Mouse (Mus musculus): ENCODE results near the gene Med12l. TPM values are rescaled to one million over a fixed set of nuclear protein-coding genes. Genes with fewer than 3 reads are reported as not detected.

The Med12l gene
- total RNA-seq, 1 experiment, result 3.6 TPM

DNA sequence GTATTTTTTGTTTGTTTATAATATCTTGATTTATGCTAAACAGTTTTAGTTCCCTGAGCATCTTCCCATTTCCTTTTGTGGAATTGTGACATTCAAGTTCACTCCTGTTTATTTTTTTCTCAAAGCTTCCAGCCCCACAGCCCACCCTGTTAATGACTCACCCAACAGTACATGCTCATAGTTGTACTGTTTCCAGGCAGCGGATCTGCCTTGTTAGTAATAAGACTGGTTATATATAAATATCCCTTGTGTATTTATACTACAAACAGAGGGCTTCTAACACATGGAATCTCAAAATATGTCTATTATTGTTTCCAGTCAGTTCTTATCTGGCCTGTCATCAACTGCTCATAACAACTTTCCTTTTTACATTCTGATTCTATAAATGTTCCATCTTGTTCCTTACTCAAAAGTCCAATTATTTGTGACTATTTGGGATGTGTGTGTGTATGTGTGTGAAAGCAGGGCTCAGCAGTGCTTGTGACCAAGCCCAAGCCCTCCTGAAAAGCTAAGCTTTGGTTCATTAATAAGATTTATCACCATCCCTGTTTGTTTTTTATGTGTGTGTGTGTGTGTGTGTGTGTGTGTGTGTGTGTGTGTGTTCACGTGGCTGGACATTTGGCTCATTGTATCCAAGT, 161.9 kb downstream of the Med12l start:
- in situ Hi-C loops (cut with MboI; ENCODE audit: low sequenced_read_pairs in 2 of 2, unreplicated experiment in 2 of 2), result no loop called here
- no peaks in the 10 kb centered on the region for H3K9me3 ChIP-seq (ENCODE audit: control insufficient read depth, insufficient read depth, low read depth, low read length)
- no peaks in the 10 kb centered on the region for H3K36me3 ChIP-seq (ENCODE audit: control insufficient read depth, insufficient read depth, low read length, poor library complexity, severe bottlenecking)
- no peak overlapping the region for H3K4me3 ChIP-seq (ENCODE audit: insufficient read depth in 1 of 2, low read depth in 1 of 2, low read length in 2 of 2, poor library complexity in 1 of 2, severe bottlenecking in 1 of 2)
- H3K27ac ChIP-seq (ENCODE audit: insufficient read depth, low read depth, low read length, poor library complexity, severe bottlenecking), result no peak overlapping the region
- no peaks in the 10 kb centered on the region; a peak in 1 of 4 replicates for H3K4me1 ChIP-seq (ENCODE audit: control insufficient read depth in 2 of 2, insufficient read depth in 2 of 2, low read length in 2 of 2, poor library complexity in 1 of 2)
- no peak for TF ChIP-seq CHD2 (IDR thresholded peaks at IDR 0.05; ENCODE audit: low read depth, low read length)
- no peak for TF ChIP-seq ZNF384 (IDR thresholded peaks at IDR 0.05; ENCODE audit: low read depth, low read length)
- no peak for TF ChIP-seq ZC3H11A (IDR thresholded peaks at IDR 0.05; ENCODE audit: borderline replicate concordance, low read depth, low read length)
- no peak for TF ChIP-seq MAFK (IDR thresholded peaks at IDR 0.05; ENCODE audit: insufficient read depth, low read depth, low read length)
- no peak for TF ChIP-seq HCFC1 (IDR thresholded peaks at IDR 0.05; ENCODE audit: borderline replicate concordance, insufficient read depth, low read length)
- no peak for DNase-seq (ENCODE audit: low read depth, low spot score)
- H3K9ac ChIP-seq (ENCODE audit: insufficient read depth, low read depth, low read length, poor library complexity, severe bottlenecking), result no peak overlapping the region

DNA sequence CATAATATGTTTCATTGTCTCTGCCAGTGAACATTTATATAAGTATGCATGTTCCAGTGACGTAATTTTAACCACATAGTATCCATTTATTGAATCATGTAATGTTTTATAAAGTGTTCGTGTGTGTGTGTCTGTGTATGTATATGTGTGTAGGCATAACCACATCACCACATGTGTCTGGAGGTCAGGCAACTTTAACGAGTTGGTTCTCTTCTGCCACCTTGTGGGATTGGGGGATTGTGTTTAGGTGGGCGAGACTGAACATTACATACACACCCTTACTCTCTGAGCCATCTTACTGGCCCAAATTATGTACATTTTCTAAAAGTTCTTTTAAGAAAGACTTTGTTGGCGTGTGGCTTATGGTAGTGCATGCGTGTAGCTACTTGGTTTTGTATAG, 162.9 kb downstream of the Med12l start:
- Histone ChIP-seq H3K27ac (ENCODE audit: insufficient read depth, low read depth, low read length, poor library complexity, severe bottlenecking) (no peak overlapping the region), H3K9me3 (ENCODE audit: control insufficient read depth, insufficient read depth, low read depth, low read length) (no peaks in the 10 kb centered on the region), H3K36me3 (ENCODE audit: control insufficient read depth, insufficient read depth, low read length, poor library complexity, severe bottlenecking) (no peaks in the 10 kb centered on the region), H3K4me1 (ENCODE audit: control insufficient read depth in 2 of 2, insufficient read depth in 2 of 2, low read length in 2 of 2, poor library complexity in 1 of 2) (no peaks in the 10 kb centered on the region; a peak in 1 of 4 replicates), H3K4me3 (ENCODE audit: insufficient read depth in 1 of 2, low read depth in 1 of 2, low read length in 2 of 2, poor library complexity in 1 of 2, severe bottlenecking in 1 of 2) (no peak overlapping the region), H3K9ac (ENCODE audit: insufficient read depth, low read depth, low read length, poor library complexity, severe bottlenecking) (no peak overlapping the region)
- in situ Hi-C loops (cut with MboI; ENCODE audit: low sequenced_read_pairs in 2 of 2, unreplicated experiment in 2 of 2), result no loop called here
- no peak for DNase-seq (ENCODE audit: low read depth, low spot score)
- no peak for TF ChIP-seq HCFC1 (IDR thresholded peaks at IDR 0.05; ENCODE audit: borderline replicate concordance, insufficient read depth, low read length)
- TF ChIP-seq ZC3H11A (IDR thresholded peaks at IDR 0.05; ENCODE audit: borderline replicate concordance, low read depth, low read length), result no peak
- no peak for TF ChIP-seq MAFK (IDR thresholded peaks at IDR 0.05; ENCODE audit: insufficient read depth, low read depth, low read length)
- no peak for TF ChIP-seq CHD2 (IDR thresholded peaks at IDR 0.05; ENCODE audit: low read depth, low read length)
- no peak for TF ChIP-seq ZNF384 (IDR thresholded peaks at IDR 0.05; ENCODE audit: low read depth, low read length)

DNA sequence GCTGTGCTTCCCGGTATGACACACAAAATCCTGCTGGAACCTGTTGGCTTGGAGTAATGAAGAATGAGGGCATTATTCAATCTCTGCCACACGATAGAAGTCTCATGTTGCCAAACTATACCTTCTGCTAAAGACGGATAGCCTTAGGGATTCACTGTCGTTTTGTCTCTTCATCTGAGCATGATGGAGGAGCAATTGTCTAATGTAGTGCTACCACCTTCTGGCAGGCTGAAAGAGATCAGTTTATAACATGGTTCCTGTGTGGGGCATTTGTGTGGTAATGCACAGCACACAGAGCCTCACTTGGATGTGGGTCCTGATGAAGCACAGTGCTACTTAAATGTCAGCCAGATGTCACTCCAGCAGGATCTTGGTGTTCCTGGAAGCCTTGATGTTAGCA, 163.6 kb downstream of the Med12l start:
- in situ Hi-C loops (cut with MboI; ENCODE audit: low sequenced_read_pairs in 2 of 2, unreplicated experiment in 2 of 2), result no loop called here
- H3K4me1 ChIP-seq (ENCODE audit: control insufficient read depth in 2 of 2, insufficient read depth in 2 of 2, low read length in 2 of 2, poor library complexity in 1 of 2), result no peaks in the 10 kb centered on the region; a peak in 1 of 4 replicates
- no peak overlapping the region for H3K4me3 ChIP-seq (ENCODE audit: insufficient read depth in 1 of 2, low read depth in 1 of 2, low read length in 2 of 2, poor library complexity in 1 of 2, severe bottlenecking in 1 of 2)
- TF ChIP-seq MAFK (IDR thresholded peaks at IDR 0.05; ENCODE audit: insufficient read depth, low read depth, low read length) (no peak), ZC3H11A (IDR thresholded peaks at IDR 0.05; ENCODE audit: borderline replicate concordance, low read depth, low read length) (no peak), ZNF384 (IDR thresholded peaks at IDR 0.05; ENCODE audit: low read depth, low read length) (no peak), HCFC1 (IDR thresholded peaks at IDR 0.05; ENCODE audit: borderline replicate concordance, insufficient read depth, low read length) (no peak), CHD2 (IDR thresholded peaks at IDR 0.05; ENCODE audit: low read depth, low read length) (no peak)
- H3K36me3 ChIP-seq (ENCODE audit: control insufficient read depth, insufficient read depth, low read length, poor library complexity, severe bottlenecking), result no peaks in the 10 kb centered on the region
- no peak for DNase-seq (ENCODE audit: low read depth, low spot score)
- no peak overlapping the region for H3K27ac ChIP-seq (ENCODE audit: insufficient read depth, low read depth, low read length, poor library complexity, severe bottlenecking)
- H3K9ac ChIP-seq (ENCODE audit: insufficient read depth, low read depth, low read length, poor library complexity, severe bottlenecking), result no peak overlapping the region
- H3K9me3 ChIP-seq (ENCODE audit: control insufficient read depth, insufficient read depth, low read depth, low read length), result no peaks in the 10 kb centered on the region

DNA sequence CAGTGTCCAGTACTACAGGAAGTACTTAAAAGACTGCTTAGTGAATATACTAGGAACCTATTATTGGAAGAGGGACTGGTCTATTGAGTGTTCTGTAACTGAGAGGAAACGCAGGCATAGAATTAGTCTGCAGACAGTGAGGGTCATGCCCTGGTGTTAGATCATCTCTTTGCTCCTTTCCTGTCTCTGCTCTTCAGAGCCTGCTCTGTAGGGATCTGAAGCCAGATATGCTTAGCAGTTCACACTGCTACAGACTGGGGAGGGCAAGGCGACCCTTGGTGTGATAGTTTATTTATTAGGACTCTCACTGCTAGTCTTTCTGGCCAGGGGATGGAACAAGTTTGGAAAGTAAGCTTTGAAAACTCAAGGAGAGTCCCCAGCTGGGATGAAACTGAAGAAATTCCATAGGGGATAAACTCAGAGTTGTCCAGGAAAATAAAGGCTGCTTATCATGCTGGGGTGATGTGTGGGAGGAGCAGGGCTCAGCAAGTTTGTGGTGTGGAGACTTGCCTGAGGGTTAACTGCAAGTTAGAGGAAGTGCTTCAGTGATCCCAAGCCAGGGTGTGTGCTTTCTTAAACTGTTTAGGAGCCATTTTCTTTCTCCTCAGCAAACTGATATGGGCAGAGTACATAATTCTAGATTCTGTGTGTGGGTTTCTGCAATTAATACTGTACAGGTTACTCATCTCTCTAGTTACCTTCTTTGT, 164.4 kb downstream of the Med12l start:
- H3K9me3 ChIP-seq (ENCODE audit: control insufficient read depth, insufficient read depth, low read depth, low read length), result no peaks in the 10 kb centered on the region
- H3K9ac ChIP-seq (ENCODE audit: insufficient read depth, low read depth, low read length, poor library complexity, severe bottlenecking), result no peak overlapping the region
- TF ChIP-seq ZC3H11A (IDR thresholded peaks at IDR 0.05; ENCODE audit: borderline replicate concordance, low read depth, low read length) (no peak), CHD2 (IDR thresholded peaks at IDR 0.05; ENCODE audit: low read depth, low read length) (no peak), ZNF384 (IDR thresholded peaks at IDR 0.05; ENCODE audit: low read depth, low read length) (no peak), HCFC1 (IDR thresholded peaks at IDR 0.05; ENCODE audit: borderline replicate concordance, insufficient read depth, low read length) (no peak), MAFK (IDR thresholded peaks at IDR 0.05; ENCODE audit: insufficient read depth, low read depth, low read length) (no peak)
- no peak for DNase-seq (ENCODE audit: low read depth, low spot score)
- no peaks in the 10 kb centered on the region; a peak in 1 of 4 replicates for H3K4me1 ChIP-seq (ENCODE audit: control insufficient read depth in 2 of 2, insufficient read depth in 2 of 2, low read length in 2 of 2, poor library complexity in 1 of 2)
- in situ Hi-C loops (cut with MboI; ENCODE audit: low sequenced_read_pairs in 2 of 2, unreplicated experiment in 2 of 2), result no loop called here
- no peak overlapping the region for H3K4me3 ChIP-seq (ENCODE audit: insufficient read depth in 1 of 2, low read depth in 1 of 2, low read length in 2 of 2, poor library complexity in 1 of 2, severe bottlenecking in 1 of 2)
- H3K27ac ChIP-seq (ENCODE audit: insufficient read depth, low read depth, low read length, poor library complexity, severe bottlenecking), result no peak overlapping the region
- no peaks in the 10 kb centered on the region for H3K36me3 ChIP-seq (ENCODE audit: control insufficient read depth, insufficient read depth, low read length, poor library complexity, severe bottlenecking)

Data from ES-E14 (cell line).